Mouse (Mus musculus): Measurements from ENCODE around the gene Teddm1b. TPM values are rescaled to one million over a fixed set of nuclear protein-coding genes. Genes with fewer than 3 reads are reported as not detected.

The Teddm1b gene
- total RNA-seq, 2 experiments from 2014 or later, result not detected

Other genes starting within 250 kb of the Teddm1b start
- not detected in 2 replicates for gene Rgs8, start 221.3 kb upstream of the Teddm1b start, total RNA-seq (2015; ENCODE audit: low replicate concordance)
- gene Rgs8, start 221.3 kb upstream of the Teddm1b start, total RNA-seq (2017; ENCODE audit: low replicate concordance), result not detected in 2 replicates
- not detected in 2 replicates for gene Rgs16, start 134.0 kb upstream of the Teddm1b start, total RNA-seq (2015; ENCODE audit: low replicate concordance)
- gene Rgs16, start 134.0 kb upstream of the Teddm1b start, total RNA-seq (2017; ENCODE audit: low replicate concordance), result not detected in 2 replicates
- gene Rnasel, start 124.9 kb upstream of the Teddm1b start, total RNA-seq (2015; ENCODE audit: low replicate concordance), result 96.2 and 117 TPM in 2 replicates
- 128 and 171 TPM in 2 replicates for gene Rnasel, start 124.9 kb upstream of the Teddm1b start, total RNA-seq (2017; ENCODE audit: low replicate concordance)
- not detected in 2 replicates for gene Rgsl1, start 30.2 kb upstream of the Teddm1b start, total RNA-seq (2015; ENCODE audit: low replicate concordance)
- gene Rgsl1, start 30.2 kb upstream of the Teddm1b start, total RNA-seq (2017; ENCODE audit: low replicate concordance), result not detected in 2 replicates
- not detected in 2 replicates for gene Teddm1a, start 17.4 kb downstream of the Teddm1b start, total RNA-seq (2015; ENCODE audit: low replicate concordance)
- gene Teddm1a, start 17.4 kb downstream of the Teddm1b start, total RNA-seq (2017; ENCODE audit: low replicate concordance), result not detected in 2 replicates
- 72.9 and 80.7 TPM in 2 replicates for gene Glul, start 25.6 kb downstream of the Teddm1b start, total RNA-seq (2015; ENCODE audit: low replicate concordance)
- gene Glul, start 25.6 kb downstream of the Teddm1b start, total RNA-seq (2017; ENCODE audit: low replicate concordance), result 123 and 127 TPM in 2 replicates
- 0.72 TPM in 1 of 2 replicates, not detected in the other for gene Teddm2, start 25.9 kb downstream of the Teddm1b start, total RNA-seq (2015; ENCODE audit: low replicate concordance)
- 0.61 and 1.9 TPM in 2 replicates for gene Teddm2, start 25.9 kb downstream of the Teddm1b start, total RNA-seq (2017; ENCODE audit: low replicate concordance)

Data from erythroid progenitor cell, adult 5-6 weeks (primary cell).